Mouse (Mus musculus): ENCODE data around the gene Klc1.

DNA sequence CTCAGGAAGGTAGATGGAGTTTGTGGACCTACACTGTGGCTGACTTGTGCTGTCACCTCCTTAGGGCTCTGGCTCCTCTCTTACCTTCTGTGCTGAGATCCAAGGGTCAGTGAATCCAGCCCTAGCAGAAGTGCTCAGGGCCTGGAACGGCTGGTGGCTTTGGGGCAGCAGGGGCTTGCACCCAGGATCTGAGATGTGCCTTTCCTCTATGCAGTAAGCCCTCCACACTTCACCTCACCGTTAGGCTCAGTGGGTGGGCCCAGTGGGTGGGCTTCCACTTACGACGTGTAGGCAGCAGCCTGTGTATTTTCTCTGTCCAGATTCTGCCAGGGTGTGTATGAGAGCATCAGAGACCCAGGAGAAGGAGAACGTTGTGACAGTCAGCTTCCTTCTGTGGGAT, 25.7 kb upstream of the Klc1 start:
- TF ChIP-seq GATA1 (IDR thresholded peaks at IDR 0.05; ENCODE audit: low read length) (no peak), TAL1 (IDR thresholded peaks at IDR 0.05; ENCODE audit: low read length) (no peak)
